Mouse (Mus musculus): Measurements from ENCODE around the gene Olfr1490.
"Not testable (repeated sequence)": the region's sequence is repeated elsewhere in the genome, so short reads cannot be mapped to it uniquely, and the experiment has no call there.

Olfr1490 gene

DNA sequence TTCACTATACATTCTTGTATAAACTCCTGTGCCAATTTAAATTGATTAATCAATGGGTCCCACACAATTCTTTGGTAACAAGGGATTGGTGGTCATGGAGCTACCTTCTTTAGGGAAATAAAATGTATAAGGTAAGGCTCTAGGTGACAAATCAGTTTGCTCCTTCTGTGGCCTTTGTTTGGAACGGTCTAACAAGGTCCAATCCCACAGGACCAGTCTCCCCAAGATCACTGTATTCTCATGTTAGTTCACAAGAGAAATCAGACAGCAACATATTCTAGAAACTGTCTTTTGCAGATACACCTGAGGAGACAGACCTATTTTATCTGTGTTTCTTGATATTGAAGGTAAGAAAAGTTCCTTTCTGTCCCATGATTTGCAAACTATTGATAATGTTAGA, at the start of gene Olfr1490:
TSS of gene Olfr1490 (plus strand) at position 301 of the 400 bp plus-strand sequence.
- DNase-seq: no peak

GRCm38 (mm10) chr19:13617075-13617474, 33.8 kb upstream of the Olfr1490 start, which contains the start of gene Olfr1487:
Gene Olfr1487 (plus strand): TSS chr19:13617375.
- not testable (repeated sequence) for DNase-seq

DNA sequence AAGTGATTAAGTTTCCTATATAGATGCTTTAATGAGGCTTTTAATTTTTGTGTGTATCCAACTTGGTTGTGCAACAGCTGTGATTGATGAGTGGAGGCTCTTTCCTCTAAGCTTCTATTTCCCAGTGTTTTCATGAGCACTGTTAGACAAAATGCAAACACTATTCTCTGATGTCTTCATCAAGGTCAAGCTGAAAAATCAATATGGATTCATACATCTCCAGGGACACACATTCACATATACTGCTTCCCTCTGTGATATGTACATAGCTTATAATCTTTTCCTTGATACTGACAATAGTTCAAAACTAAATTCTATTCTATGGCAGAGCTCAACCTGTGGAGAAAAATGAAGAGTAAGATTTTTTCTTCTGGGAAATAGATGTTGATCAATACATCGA, 19.6 kb upstream of the Olfr1490 start, which contains the start of gene Olfr1489:
TSS of gene Olfr1489 (plus strand) at position 301 of the 400 bp plus-strand sequence.
- no peak for DNase-seq

GRCm38 (mm10) chr19:13696968-13697367, 46.1 kb downstream of the Olfr1490 start, which contains the start of gene Olfr1491:
Gene Olfr1491 (plus strand): TSS chr19:13697268.
- no peak for DNase-seq

All from B cell, adult 2 months (primary cell).